Mouse (Mus musculus) T-helper 17 cell (primary cell): ENCODE measurements around the gene Lin28b.
"Not testable (repeated sequence)": the region's sequence is repeated elsewhere in the genome, so short reads cannot be mapped to it uniquely, and the experiment has no call there.

Source experiments
- in situ Hi-C, 2 experiments: fragments of 300-600 bp; cut with MboI, MseI; formaldehyde crosslinking; loops; 1 replicate in 1 of 2; 2 replicates in 1 of 2; pipeline ENCODE4 v1.15.1; 2025; ENCODE audit warnings: high pct_unique_total_duplicates in 2 of 2

Gene Lin28b

GRCm38 (mm10) chr10:45411741-45412140, 74.5 kb downstream of the Lin28b start:
- in situ Hi-C loops: no loop called here

GRCm38 (mm10) chr10:45410624-45411341, 75.4 kb downstream of the Lin28b start:
- in situ Hi-C loops: no loop called here

DNA sequence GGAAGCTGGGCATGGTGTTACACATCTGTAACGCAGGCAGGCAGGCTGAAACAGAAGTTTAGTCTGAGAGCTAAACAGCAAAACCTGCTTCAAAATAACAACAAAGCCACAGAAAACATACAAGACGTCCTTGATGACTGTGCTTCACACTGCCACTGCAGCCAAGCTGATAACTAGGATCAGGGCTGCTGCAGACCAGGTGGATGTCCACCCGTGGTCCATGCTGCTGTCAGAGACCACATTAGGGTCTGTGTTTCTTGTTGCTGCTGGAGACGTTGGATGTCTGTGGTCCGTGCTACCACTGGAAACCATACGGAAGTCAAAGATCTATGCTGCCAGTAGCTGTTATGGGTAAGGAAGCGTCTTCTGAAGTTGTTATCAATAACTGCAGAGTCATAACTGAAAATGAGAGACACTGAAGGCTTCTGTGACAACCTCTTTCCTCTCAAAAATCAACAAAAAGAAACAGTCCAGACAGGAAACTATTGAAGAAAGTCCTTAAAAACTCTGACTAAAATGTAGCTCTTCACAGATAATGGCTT, 86.4 kb downstream of the Lin28b start:
- in situ Hi-C loops: no loop called here

DNA sequence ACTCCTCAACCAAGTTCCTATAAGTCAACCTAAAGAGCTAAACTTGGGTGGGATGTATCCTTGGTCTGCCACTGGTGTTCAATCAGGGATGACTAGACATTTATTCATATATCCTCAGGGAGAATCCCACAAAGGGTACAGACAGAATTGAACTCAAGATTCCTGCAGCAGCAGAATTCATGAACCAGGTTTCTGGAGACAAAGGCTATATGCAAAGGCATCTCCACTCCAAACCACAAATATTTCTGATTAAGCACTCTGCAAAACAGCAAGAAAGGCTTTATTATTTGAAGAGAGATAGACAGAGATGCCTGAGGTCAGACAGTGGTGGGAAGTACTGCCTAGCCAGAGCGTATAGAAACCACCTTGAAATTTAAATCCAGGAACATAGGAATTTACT, 88.0 kb downstream of the Lin28b start:
- in situ Hi-C loops: no loop called here

GRCm38 (mm10) chr10:45382637-45382958, 103.6 kb downstream of the Lin28b start:
- in situ Hi-C loops: loop anchor here (5.0 to 10.0 kb wide), 2 partner anchors 540 to 542 kb away; no protein-coding TSS in a partner anchor

- in situ Hi-C loops: loop anchor here (5.0 to 10.0 kb wide), 2 partner anchors 540 to 543 kb away; no protein-coding TSS in a partner anchor
Measured at GRCm38 (mm10) chr10:45381937-45382636, 104.1 kb downstream of the Lin28b start.

- in situ Hi-C loops: no loop called here
Measured at GRCm38 (mm10) chr10:45378269-45378668, 107.9 kb downstream of the Lin28b start.

DNA sequence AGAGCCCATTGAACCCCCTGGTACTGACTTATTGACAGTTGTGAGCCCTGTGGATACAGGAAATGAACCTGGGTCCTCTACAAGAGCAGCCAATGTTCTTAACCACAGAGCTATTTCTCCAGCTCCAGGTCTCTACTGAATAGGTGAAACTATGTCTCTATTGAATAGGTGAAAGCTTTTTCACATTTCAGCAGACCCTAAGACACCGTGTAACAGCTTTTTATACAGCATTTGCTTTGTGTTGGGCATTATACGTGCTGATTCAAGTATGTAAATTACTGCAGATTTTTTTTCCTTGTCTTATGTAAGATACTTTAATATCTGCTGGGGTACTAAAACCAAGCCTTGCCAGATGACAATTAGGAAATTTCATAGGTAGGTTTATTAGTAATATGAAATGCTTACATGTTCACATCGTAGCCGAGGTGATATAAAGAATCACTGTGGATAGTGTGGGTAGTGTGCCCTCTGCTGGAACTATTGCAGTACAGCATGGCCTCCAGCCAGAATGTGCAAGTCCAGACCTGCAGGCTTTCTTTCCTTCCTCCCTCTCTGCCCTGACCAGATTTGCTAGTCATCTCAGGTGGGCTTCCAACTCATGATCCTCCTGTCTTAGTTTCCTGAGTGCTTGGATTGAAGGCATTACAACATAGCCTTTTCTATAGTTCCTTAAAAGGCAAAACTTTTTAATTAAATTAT, 113.1 kb downstream of the Lin28b start:
- in situ Hi-C loops: loop anchor here in 1 of 2 experiments (5.0 to 25.0 kb wide), 2 partner anchors 321 to 1086 kb away; no protein-coding TSS in a partner anchor

- in situ Hi-C loops: loop anchor here in 1 of 2 experiments (5.0 to 25.0 kb wide), 2 partner anchors 318 to 1083 kb away; no protein-coding TSS in a partner anchor
Measured at GRCm38 (mm10) chr10:45370545-45370944, 115.7 kb downstream of the Lin28b start.

DNA sequence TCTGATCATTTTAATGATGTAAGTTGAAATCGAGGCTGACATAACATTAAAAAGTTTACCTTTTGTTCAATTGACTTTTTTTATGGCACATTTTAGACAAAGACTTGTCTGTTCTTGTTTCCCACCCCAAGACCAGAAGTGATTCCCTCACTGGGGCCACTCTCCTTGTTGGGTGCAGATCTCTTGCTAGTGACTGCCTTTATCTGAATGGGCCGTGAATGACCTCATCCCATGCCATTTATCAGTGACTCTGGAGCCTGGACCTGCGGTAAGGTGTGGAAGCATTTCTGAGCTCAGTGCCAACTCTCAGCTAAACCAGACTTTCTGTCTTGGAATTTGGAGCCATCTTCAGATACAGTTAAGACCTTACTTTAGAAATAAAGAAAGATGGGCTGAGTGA, 116.6 kb downstream of the Lin28b start:
- in situ Hi-C loops: loop anchor here (5.0 to 25.0 kb wide), 2 partner anchors 317 to 1082 kb away; no protein-coding TSS in a partner anchor

DNA sequence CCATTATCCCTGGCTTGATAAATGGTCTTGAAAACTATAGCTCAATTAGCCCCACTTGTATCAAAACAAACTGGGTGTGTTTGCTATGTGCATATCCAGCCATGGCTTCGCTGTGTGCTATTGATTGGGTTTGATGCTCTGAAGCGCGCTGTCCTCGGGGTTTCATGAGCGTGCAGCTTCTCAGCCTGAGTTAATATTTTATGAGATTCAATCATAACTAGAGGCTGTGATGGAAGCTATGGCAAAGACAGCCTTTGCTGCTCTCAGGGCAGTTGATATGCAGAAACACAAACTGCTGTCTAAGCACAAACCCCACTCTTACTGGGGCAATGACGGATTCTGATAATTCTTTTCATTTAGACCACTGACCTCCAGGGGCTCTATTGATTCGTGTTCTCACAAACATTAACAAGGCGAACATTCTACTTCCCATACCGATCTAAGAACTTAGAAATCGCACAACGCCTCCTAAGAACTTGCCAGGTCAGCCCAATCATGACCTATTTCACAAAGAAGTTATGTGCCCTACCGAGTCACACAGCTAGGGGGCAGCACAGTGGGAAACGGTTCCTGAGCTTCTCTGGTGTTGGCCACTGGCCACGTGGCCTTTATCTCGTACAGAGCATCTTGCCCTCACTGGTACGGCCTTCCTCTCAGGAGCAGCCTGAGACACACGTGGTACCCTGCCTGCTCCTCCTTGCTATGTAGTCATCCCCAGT, 119.0 kb downstream of the Lin28b start:
- in situ Hi-C loops: loop anchor here (5.0 to 25.0 kb wide), 2 partner anchors 315 to 1080 kb away; no protein-coding TSS in a partner anchor

GRCm38 (mm10) chr10:45363396-45363795, 122.8 kb downstream of the Lin28b start:
- in situ Hi-C loops: loop anchor here in 1 of 2 experiments (25.0 kb wide), 1 partner anchor 1076 kb away; no protein-coding TSS in a partner anchor

- in situ Hi-C loops: loop anchor here in 1 of 2 experiments (25.0 kb wide), 1 partner anchor 1069 kb away; no protein-coding TSS in a partner anchor
Measured at GRCm38 (mm10) chr10:45356091-45356490, 130.1 kb downstream of the Lin28b start.

DNA sequence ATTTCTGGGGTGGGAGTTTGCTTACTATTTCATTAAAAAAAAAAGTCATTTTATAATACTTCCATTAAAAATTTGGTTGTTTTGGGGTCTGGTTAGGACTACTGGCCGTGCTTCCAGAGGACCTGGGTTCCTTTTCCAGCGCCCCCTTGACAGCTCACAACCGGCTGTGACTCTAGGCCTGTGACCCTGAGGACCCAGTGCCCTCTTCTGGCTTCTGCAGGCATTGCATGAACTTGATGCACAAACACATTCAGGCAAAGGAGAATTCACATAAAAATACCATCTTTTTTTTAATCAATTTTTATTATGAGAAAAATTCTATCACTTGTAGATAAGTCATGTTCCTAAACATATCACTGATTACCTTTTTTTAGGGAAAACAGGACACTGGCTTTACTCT, 138.1 kb downstream of the Lin28b start:
- in situ Hi-C loops: not testable (repeated sequence)

- in situ Hi-C loops: no loop called here
Measured at GRCm38 (mm10) chr10:45345217-45345616, 141.0 kb downstream of the Lin28b start.

GRCm38 (mm10) chr10:45344381-45344780, 141.8 kb downstream of the Lin28b start:
- in situ Hi-C loops: no loop called here

- in situ Hi-C loops: no loop called here
Measured at GRCm38 (mm10) chr10:45339106-45339505, 147.1 kb downstream of the Lin28b start.

GRCm38 (mm10) chr10:45335434-45336422, 150.5 kb downstream of the Lin28b start, which contains the start of gene Bves:
Gene Bves (plus strand): TSS chr10:45335772.
- in situ Hi-C loops: no loop called here

- in situ Hi-C loops: no loop called here
Measured at GRCm38 (mm10) chr10:45334925-45335324, 151.3 kb downstream of the Lin28b start.
